ENCODE assay signal across 7 mouse cellular contexts in genomic region chr11:112621385-112622120, GRCm38 (mm10).
DNase-seq lines count a peak whose midpoint lies in the region; ATAC-seq and TF ChIP-seq lines count a peak whose summit lies in the region.

No protein-coding gene starts in this region.

- no peaks in the 10 kb centered on the region for H3K9me3 ChIP-seq in forebrain, postnatal 0 days (ENCODE audit: low read length)
- no peaks in the 10 kb centered on the region for H3K9me3 ChIP-seq in intestine, postnatal 0 days (ENCODE audit: control insufficient read depth)
- H3K9me3 ChIP-seq in stomach, postnatal 0 days (ENCODE audit: control insufficient read depth, low read length) = no peaks in the 10 kb centered on the region

- DNase-seq in retina, postnatal 1 day = peak; percentile 19
- DNase-seq in retina, embryonic 14.5 days (ENCODE audit: low spot score) = no peak
- peak; percentile 13 for DNase-seq in forebrain, postnatal 0 days
- DNase-seq in stomach, postnatal 0 days (ENCODE audit: low spot score) = no peak
- DNase-seq in adrenal gland, postnatal 36 days = no peak
- no peak for DNase-seq in right cerebral cortex, adult 18-20 months

- H3K4me3 ChIP-seq in forebrain, postnatal 0 days (ENCODE audit: low read depth, low read length) = no peak overlapping the region
- no peak overlapping the region for H3K4me3 ChIP-seq in intestine, postnatal 0 days (ENCODE audit: low read depth, low read length)
- peak overlapping the region; percentile 22 for H3K4me3 ChIP-seq in stomach, postnatal 0 days (ENCODE audit: low read depth, low read length)

- WGBS in forebrain, postnatal 0 days = 69% methylated on average over 9 of the region's 9 CpGs
- 65% methylated on average over 9 of the region's 9 CpGs for WGBS in intestine, postnatal 0 days
- WGBS in stomach, postnatal 0 days = 41% methylated on average over 9 of the region's 9 CpGs

- no peak for TF ChIP-seq CTCF in forebrain, postnatal 0 days (IDR thresholded peaks at IDR 0.05; ENCODE audit: low read depth)
- TF ChIP-seq CTCF in intestine, postnatal 0 days (IDR thresholded peaks at IDR 0.05; ENCODE audit: low read depth) = no peak
- no peak for TF ChIP-seq CTCF in stomach, postnatal 0 days (IDR thresholded peaks at IDR 0.05; ENCODE audit: low read depth)

- no peaks in the 10 kb centered on the region for H3K27me3 ChIP-seq in forebrain, postnatal 0 days (ENCODE audit: insufficient read depth, low read length)
- no peaks in the 10 kb centered on the region for H3K27me3 ChIP-seq in intestine, postnatal 0 days (replicated peaks; ENCODE audit: control insufficient read depth, insufficient read depth, low read length)
- H3K27me3 ChIP-seq in stomach, postnatal 0 days (ENCODE audit: control insufficient read depth, insufficient read depth, low read length) = no peaks in the 10 kb centered on the region

- peak overlapping the region; percentile 15; the same call in 1 of the 2 replicates for H3K9ac ChIP-seq in forebrain, postnatal 0 days
- no peak overlapping the region for H3K9ac ChIP-seq in intestine, postnatal 0 days (ENCODE audit: low read depth, low read length)
- no peak overlapping the region for H3K9ac ChIP-seq in stomach, postnatal 0 days (ENCODE audit: low read length)

- H3K27ac ChIP-seq in forebrain, postnatal 0 days (ENCODE audit: low read depth, low read length) = no peak overlapping the region
- H3K27ac ChIP-seq in intestine, postnatal 0 days (ENCODE audit: low read depth, low read length) = no peak overlapping the region
- H3K27ac ChIP-seq in stomach, postnatal 0 days (replicated peaks) = peak overlapping the region; percentile 18; the same call in 1 of the 2 replicates

- ATAC-seq in forebrain, postnatal 0 days = 0 out of 2 replicates have a peak, but pooled peaks have one; percentile 34
- no peak for ATAC-seq in intestine, postnatal 0 days
- no peak for ATAC-seq in stomach, postnatal 0 days (ENCODE audit: low FRiP score, low TSS enrichment)

- peak overlapping the region; percentile 38 for H3K4me2 ChIP-seq in forebrain, postnatal 0 days (ENCODE audit: low read depth)
- 0 out of 2 replicates have a peak overlapping the region, but pooled peaks have one; percentile 17 for H3K4me2 ChIP-seq in intestine, postnatal 0 days (replicated peaks; ENCODE audit: low read depth)
- peak overlapping the region; percentile 46 for H3K4me2 ChIP-seq in stomach, postnatal 0 days (replicated peaks; ENCODE audit: low read depth)

- no peak for TF ChIP-seq EP300 in stomach, postnatal 0 days (optimal IDR thresholded peaks at IDR 0.05)

- H3K4me1 ChIP-seq in forebrain, postnatal 0 days (ENCODE audit: insufficient read depth) = 0 out of 2 replicates have a peak, but pooled peaks cover 4% of the 10 kb centered on the region
- no peaks in the 10 kb centered on the region for H3K4me1 ChIP-seq in intestine, postnatal 0 days (replicated peaks; ENCODE audit: control insufficient read depth, insufficient read depth, low read length)
- H3K4me1 ChIP-seq in stomach, postnatal 0 days (replicated peaks; ENCODE audit: control insufficient read depth, insufficient read depth) = no peaks in the 10 kb centered on the region

- no peaks in the 10 kb centered on the region for H3K36me3 ChIP-seq in forebrain, postnatal 0 days (ENCODE audit: insufficient read depth)
- no peaks in the 10 kb centered on the region for H3K36me3 ChIP-seq in intestine, postnatal 0 days (ENCODE audit: control insufficient read depth, insufficient read depth)
- no peaks in the 10 kb centered on the region for H3K36me3 ChIP-seq in stomach, postnatal 0 days (ENCODE audit: control insufficient read depth, insufficient read depth, low read length)

Comparison
In these comparisons a context has a peak if more than half of its experiments do, and no peak if none do; other contexts are left out.
1. DNase-seq: peak in retina, postnatal 1 day (single experiment) and forebrain, postnatal 0 days (single experiment); none in retina, embryonic 14.5 days (single experiment), stomach, postnatal 0 days (single experiment), adrenal gland, postnatal 36 days (0 of 2) and right cerebral cortex, adult 18-20 months (single experiment).
2. Peak in every context shown above with its lines, with median percentiles within 50 percentile points of each other: H3K4me2 ChIP-seq.